Mouse (Mus musculus) MEL (cell line): ENCODE results near the gene Usp5. TPM values are rescaled to one million over a fixed set of nuclear protein-coding genes. Genes with fewer than 3 reads are reported as not detected.

Experiments
- DNase-seq: peaks from one replicate; pipeline ENCODE4 v3.0.0; 2011; ENCODE audit warnings: low read depth, low spot score
- H3K27ac ChIP-seq: 2 replicates; pipeline ENCODE4 v1.5.1; 2012; ENCODE audit warnings: low read depth, mild to moderate bottlenecking, control low read depth, low read length, moderate library complexity; ENCODE audit not compliant: control insufficient read depth
- H3K27me3 ChIP-seq, 2 experiments: fragments of 150-350 bp in 1 of 2; sonication (generic) in 1 of 2; 2 replicates each; pipeline ENCODE4 v1.6.1; 2012; ENCODE audit warnings: low read length in 2 of 2, mild to moderate bottlenecking in 2 of 2, improper control_type of control experiment in 1 of 2, moderate library complexity in 1 of 2; ENCODE audit not compliant: insufficient read depth in 2 of 2, control insufficient read depth in 1 of 2
- H3K36me3 ChIP-seq, 2 experiments: 2 replicates each; pipeline ENCODE4 v1.6.1; 2012 to 2014; ENCODE audit warnings: low read length in 2 of 2, improper control_type of control experiment in 1 of 2, inconsistent platforms in 1 of 2, mild to moderate bottlenecking in 1 of 2; ENCODE audit not compliant: insufficient read depth in 2 of 2, control insufficient read depth in 1 of 2
- H3K4me1 ChIP-seq, 2 experiments: fragments of 150-350 bp in 1 of 2; sonication (generic) in 1 of 2; 2 replicates each; pipeline ENCODE4 v1.6.1; 2012; ENCODE audit warnings: low read length in 2 of 2, improper control_type of control experiment in 1 of 2, mild to moderate bottlenecking in 1 of 2; ENCODE audit not compliant: insufficient read depth in 2 of 2, control insufficient read depth in 1 of 2
- H3K4me3 ChIP-seq, 2 experiments: fragments of 150-350 bp in 1 of 2; sonication (generic) in 1 of 2; 2 replicates each; pipeline ENCODE4 v1.5.1; 2012; ENCODE audit warnings: low read depth in 2 of 2, low read length in 2 of 2, mild to moderate bottlenecking in 2 of 2, moderate library complexity in 2 of 2, control low read depth in 1 of 2, improper control_type of control experiment in 1 of 2; ENCODE audit not compliant: control insufficient read depth in 1 of 2, insufficient read depth in 1 of 2
- H3K79me2 ChIP-seq: 2 replicates; pipeline ENCODE4 v1.6.1; 2012; ENCODE audit warnings: mild to moderate bottlenecking, low read length, moderate library complexity; ENCODE audit not compliant: control insufficient read depth, poor library complexity, insufficient read depth
- H3K9ac ChIP-seq: 2 replicates; pipeline ENCODE4 v1.6.1; 2012; ENCODE audit warnings: low read depth, mild to moderate bottlenecking, control low read depth, low read length, moderate library complexity; ENCODE audit not compliant: control insufficient read depth, poor library complexity, severe bottlenecking
- H3K9me3 ChIP-seq: fragments of 150-350 bp; sonication (generic); replicated peaks from 2 replicates; pipeline ENCODE4 v1.6.1; 2012; ENCODE audit warnings: mild to moderate bottlenecking, low read length, improper control_type of control experiment, moderate library complexity; ENCODE audit not compliant: insufficient read depth
- BHLHE40 ChIP-seq: IDR thresholded peaks from 2 replicates; pipeline ENCODE4 v1.6.1; 2012; ENCODE audit warnings: low read depth, mild to moderate bottlenecking, inconsistent platforms, low read length, improper control_type of control experiment, borderline replicate concordance
- CHD1 ChIP-seq: IDR thresholded peaks from 2 replicates; pipeline ENCODE4 v1.6.1; 2012; ENCODE audit warnings: low read depth, mild to moderate bottlenecking, inconsistent platforms, low read length, improper control_type of control experiment
- CHD2 ChIP-seq: IDR thresholded peaks from 2 replicates; pipeline ENCODE4 v1.6.1; 2011; ENCODE audit warnings: low read length, improper control_type of control experiment
- CTCF ChIP-seq, 3 experiments: IDR thresholded peaks in 2 of 3; conservative IDR thresholded peaks in 1 of 3; 2 replicates each; pipeline ENCODE4 v1.5.1; 2011 to 2012; ENCODE audit warnings: low read length in 3 of 3, low read depth in 2 of 3, mild to moderate bottlenecking in 2 of 3, improper control_type of control experiment in 1 of 3, inconsistent platforms in 1 of 3, mixed read lengths in 1 of 3, moderate library complexity in 1 of 3; ENCODE audit not compliant: control insufficient read depth in 1 of 3, insufficient read depth in 1 of 3, poor library complexity in 1 of 3, severe bottlenecking in 1 of 3
- E2F4 ChIP-seq: IDR thresholded peaks from 2 replicates; pipeline ENCODE4 v1.6.1; 2011; ENCODE audit warnings: low read depth, low read length, improper control_type of control experiment, borderline replicate concordance
- ELF1 ChIP-seq: IDR thresholded peaks from 2 replicates; pipeline ENCODE4 v1.6.1; 2014; ENCODE audit warnings: low read depth, mild to moderate bottlenecking, inconsistent platforms, low read length, improper control_type of control experiment, moderate library complexity
- ETS1 ChIP-seq: IDR thresholded peaks from 2 replicates; pipeline ENCODE4 v1.6.1; 2012; ENCODE audit warnings: low read depth, mild to moderate bottlenecking, inconsistent platforms, low read length, improper control_type of control experiment, moderate library complexity
- HCFC1 ChIP-seq: IDR thresholded peaks from 2 replicates; pipeline ENCODE4 v1.6.1; 2012; ENCODE audit warnings: low read depth, mild to moderate bottlenecking, inconsistent platforms, low read length, improper control_type of control experiment, moderate library complexity
- JUND ChIP-seq: IDR thresholded peaks from 2 replicates; pipeline ENCODE4 v1.6.1; 2011; ENCODE audit warnings: low read depth, mild to moderate bottlenecking, improper control_type of control experiment, low read length
- MAFK ChIP-seq: IDR thresholded peaks from 2 replicates; pipeline ENCODE4 v1.6.1; 2011; ENCODE audit warnings: low read depth, mild to moderate bottlenecking, low read length, improper control_type of control experiment, borderline replicate concordance
- MAZ ChIP-seq: IDR thresholded peaks from 2 replicates; pipeline ENCODE4 v1.6.1; 2012; ENCODE audit warnings: low read depth, mild to moderate bottlenecking, inconsistent platforms, low read length, improper control_type of control experiment
- MXI1 ChIP-seq: IDR thresholded peaks from 2 replicates; pipeline ENCODE4 v1.6.1; 2011; ENCODE audit warnings: mild to moderate bottlenecking, low read depth, low read length, improper control_type of control experiment
- MYB ChIP-seq: IDR thresholded peaks from 2 replicates; pipeline ENCODE4 v1.6.1; 2011; ENCODE audit warnings: mild to moderate bottlenecking, low read depth, low read length, improper control_type of control experiment
- MYC ChIP-seq: IDR thresholded peaks from 2 replicates; pipeline ENCODE4 v1.6.1; 2011; ENCODE audit warnings: low read depth, mild to moderate bottlenecking, low read length, improper control_type of control experiment, moderate library complexity
- NELFE ChIP-seq: IDR thresholded peaks from 2 replicates; pipeline ENCODE4 v1.6.1; 2011; ENCODE audit warnings: low read depth, low read length, improper control_type of control experiment
- NRF1 ChIP-seq: IDR thresholded peaks from 2 replicates; pipeline ENCODE4 v1.6.1; 2014; ENCODE audit warnings: low read depth, mild to moderate bottlenecking, inconsistent platforms, low read length, improper control_type of control experiment, moderate library complexity; ENCODE audit not compliant: poor library complexity, insufficient read depth, severe bottlenecking
- POLR2A ChIP-seq, 2 experiments: IDR thresholded peaks; 2 replicates each; pipeline ENCODE4 v1.6.1; 2011 to 2012; ENCODE audit warnings: low read length in 2 of 2, mild to moderate bottlenecking in 2 of 2, control low read depth in 1 of 2, improper control_type of control experiment in 1 of 2, low read depth in 1 of 2, moderate library complexity in 1 of 2; ENCODE audit not compliant: control insufficient read depth in 1 of 2, insufficient read depth in 1 of 2, poor library complexity in 1 of 2
- POLR2AphosphoS2 ChIP-seq: IDR thresholded peaks from 2 replicates; pipeline ENCODE4 v1.6.1; 2011; ENCODE audit warnings: low read length, improper control_type of control experiment
- POLR2AphosphoS5 ChIP-seq: IDR thresholded peaks from 2 replicates; pipeline ENCODE4 v1.6.1; 2012; ENCODE audit warnings: low read depth, borderline replicate concordance, mild to moderate bottlenecking, inconsistent platforms, low read length, moderate library complexity, mixed read lengths
- RAD21 ChIP-seq: IDR thresholded peaks from 2 replicates; pipeline ENCODE4 v1.6.1; 2011; ENCODE audit warnings: mild to moderate bottlenecking, low read depth, low read length, improper control_type of control experiment
- TAL1 ChIP-seq: IDR thresholded peaks from 2 replicates; pipeline ENCODE4 v1.6.1; 2012; ENCODE audit warnings: mild to moderate bottlenecking, inconsistent platforms, low read length, moderate library complexity, mixed read lengths
- TBP ChIP-seq: IDR thresholded peaks from 2 replicates; pipeline ENCODE4 v1.8.0; 2011; ENCODE audit warnings: low read depth, low read length, improper control_type of control experiment
- TCF12 ChIP-seq: IDR thresholded peaks from 2 replicates; pipeline ENCODE4 v1.6.1; 2014; ENCODE audit warnings: low read depth, mild to moderate bottlenecking, inconsistent platforms, low read length, improper control_type of control experiment, moderate library complexity
- UBTF ChIP-seq: IDR thresholded peaks from 2 replicates; pipeline ENCODE4 v1.6.1; 2012; ENCODE audit warnings: low read depth, mild to moderate bottlenecking, inconsistent platforms, low read length, improper control_type of control experiment, moderate library complexity, borderline replicate concordance; ENCODE audit not compliant: insufficient read depth
- ZC3H11A ChIP-seq: IDR thresholded peaks from 2 replicates; pipeline ENCODE4 v1.6.1; 2012; ENCODE audit warnings: low read depth, mild to moderate bottlenecking, inconsistent platforms, low read length, improper control_type of control experiment
- ZMIZ1 ChIP-seq: IDR thresholded peaks from 2 replicates; pipeline ENCODE4 v1.6.1; 2012; ENCODE audit warnings: low read depth, mild to moderate bottlenecking, inconsistent platforms, low read length, improper control_type of control experiment, moderate library complexity
- polyA plus RNA-seq, 2 experiments: library from polyadenylated mRNA; stranded (reverse) in 1 of 2; unstranded in 1 of 2; fragments of >175 nt in 1 of 2; fragments of >200 nt in 1 of 2; gene quantifications; 2 replicates each; pipeline versions ENCODE4 v1.2.1 to v1.2.4; 2012; ENCODE audit warnings: low replicate concordance in 2 of 2, low read depth in 1 of 2; ENCODE audit not compliant: insufficient read length in 2 of 2, insufficient read depth in 1 of 2, missing spikeins in 1 of 2
- total RNA-seq: library from RNA; depleted of rRNA; stranded (reverse); fragments of 300-350 nt; gene quantifications from 2 replicates; pipeline ENCODE4 v1.2.3, GENCODE M21; 2012

Usp5 gene
- total and polyA plus RNA-seq, 3 experiments = 102 to 129 TPM; not detected in 1

DNA sequence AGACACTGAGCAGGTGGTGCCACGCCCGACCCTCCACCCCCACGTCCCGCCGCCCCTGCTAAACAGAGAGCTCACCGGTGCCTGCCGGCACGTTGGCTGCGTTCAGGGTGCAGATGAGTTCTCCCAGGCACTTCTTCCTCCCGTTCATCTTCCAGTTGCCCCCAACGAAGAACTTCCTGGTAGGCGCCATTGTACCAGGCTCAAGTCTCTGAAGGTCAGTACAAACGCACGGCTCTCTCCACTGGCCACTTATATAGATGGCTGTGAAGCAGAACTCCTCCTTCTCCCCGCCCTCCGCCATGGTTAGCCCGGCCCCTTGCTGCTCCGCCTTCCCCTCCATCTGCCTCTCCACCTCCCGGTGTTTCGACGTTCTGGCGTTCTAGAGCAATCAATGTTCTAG lies 15.4 kb downstream of the Usp5 start, which contains the start of gene Tpi1:
TSS of gene Tpi1 (minus strand) at position 364 of the 400 bp plus-strand sequence.
- DNase-seq = peak; percentile 93
- no peaks in the 10 kb centered on the region for H3K27me3 ChIP-seq
- H3K36me3 ChIP-seq = peaks cover 6 to 11% of the 10 kb centered on the region in 2 experiments
- peaks cover 19% of the 10 kb centered on the region for H3K79me2 ChIP-seq
- peak within 1 kb of the TSS; percentile 72 to 78 for H3K4me3 ChIP-seq
- H3K9ac ChIP-seq = peak within 1 kb of the TSS; percentile 73
- H3K9me3 ChIP-seq = no peaks in the 10 kb centered on the region
- H3K27ac ChIP-seq = peak within 1 kb of the TSS; percentile 32
- peaks cover 0 to 19% of the 10 kb centered on the region in 2 experiments; a peak in 3 of 4 replicates for H3K4me1 ChIP-seq
- TF ChIP-seq NELFE (peak; percentile 99), MAZ (peak; percentile 73), ZC3H11A (no peak), JUND (no peak), POLR2AphosphoS2 (peak; percentile 98), ZMIZ1 (peak; percentile 99), TCF12 (0 out of 2 replicates have a peak, but pooled peaks have one; percentile 54), E2F4 (no peak), MXI1 (peak; percentile 52), CHD2 (peak; percentile 37), POLR2A (IDR thresholded peaks at IDR 0.05; ENCODE audit: control insufficient read depth in 1 of 2, insufficient read depth in 1 of 2, low read depth in 1 of 2, low read length in 2 of 2, poor library complexity in 1 of 2) (peak; percentile 78 to 99), ELF1 (peak; percentile 40; the same call in 1 of the 2 replicates), HCFC1 (no peak), MYC (0 out of 2 replicates have a peak, but pooled peaks have one; percentile 16), POLR2AphosphoS5 (peak; percentile 77; the same call in 1 of the 2 replicates), MYB (no peak), TBP (peak; percentile 99), MAFK (no peak), RAD21 (no peak), BHLHE40 (no peak), CTCF (IDR thresholded peaks at IDR 0.05 in 2 of 3, conservative IDR thresholded peaks at IDR 0.05 in 1 of 3; ENCODE audit: control insufficient read depth in 1 of 3, insufficient read depth in 1 of 3, low read depth in 2 of 3, low read length in 3 of 3, poor library complexity in 1 of 3, severe bottlenecking in 1 of 3) (no peak), UBTF (no peak), CHD1 (0 out of 2 replicates have a peak, but pooled peaks have one; percentile 24), NRF1 (no peak), TAL1 (no peak), ETS1 (no peak)
